Mouse (Mus musculus) right cerebral cortex, adult 2 months (tissue): ENCODE measurements at regions not wholly inside any gene's neighbourhood (a gene's known extent, or its start where the extent isn't known, plus 50 kb on each side); places are given as distances from the start of the nearest gene placed in this dataset.

Source experiments
- DNase-seq, 2 experiments: peaks; one replicate each; pipeline ENCODE4 v3.0.0; 2021 to 2022; ENCODE audit warnings: low spot score in 2 of 2

DNA sequence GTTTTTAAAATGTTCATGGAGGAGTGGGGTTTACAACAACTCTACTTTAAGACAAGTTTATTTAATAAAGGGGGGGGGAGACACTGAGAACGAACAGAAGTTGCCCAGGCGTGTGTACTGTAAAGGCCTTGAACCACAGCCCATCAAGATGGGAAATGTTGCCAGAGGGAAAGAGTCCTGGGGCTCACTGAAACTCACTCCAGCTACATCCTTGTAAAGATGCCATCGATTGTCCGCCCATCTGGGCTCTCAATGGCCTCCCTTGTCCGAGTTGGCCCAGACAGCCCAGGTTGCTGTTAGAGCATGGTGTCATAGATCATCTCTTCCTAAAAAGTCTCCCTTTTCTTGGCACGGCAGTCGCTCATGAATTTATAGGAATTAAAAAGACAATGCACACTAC, 462.7 kb upstream of the Gm19410 start:
- DNase-seq = no peak

DNA sequence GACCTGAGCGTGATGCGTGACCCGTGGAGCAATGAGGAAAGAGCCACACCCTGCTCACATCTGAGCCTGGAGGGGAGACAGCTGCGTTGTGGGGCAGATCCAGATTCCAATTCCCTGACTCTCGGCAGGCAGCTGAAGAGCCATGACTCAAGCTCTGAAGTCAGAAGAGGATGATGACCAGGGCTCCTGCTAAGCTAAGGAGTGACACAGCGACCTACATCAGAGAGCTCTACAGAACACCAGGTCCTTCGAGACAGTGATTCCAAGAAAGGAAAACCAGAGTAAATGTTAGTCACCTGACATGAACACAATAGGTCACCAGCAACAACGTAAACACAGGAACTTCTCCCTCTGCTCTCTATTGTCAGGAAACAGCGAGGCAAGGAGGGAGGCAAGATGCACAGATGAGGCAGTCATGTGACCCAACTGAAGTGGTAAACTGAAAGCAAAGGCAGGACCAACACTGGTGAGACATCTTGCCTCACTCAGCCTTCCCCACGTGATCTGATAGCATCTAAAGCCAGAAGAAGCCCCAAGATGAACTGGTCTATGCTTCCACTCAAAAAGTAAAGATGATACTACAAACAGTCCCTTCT, 444.2 kb upstream of the Gm19410 start:
- no peak for DNase-seq

DNA sequence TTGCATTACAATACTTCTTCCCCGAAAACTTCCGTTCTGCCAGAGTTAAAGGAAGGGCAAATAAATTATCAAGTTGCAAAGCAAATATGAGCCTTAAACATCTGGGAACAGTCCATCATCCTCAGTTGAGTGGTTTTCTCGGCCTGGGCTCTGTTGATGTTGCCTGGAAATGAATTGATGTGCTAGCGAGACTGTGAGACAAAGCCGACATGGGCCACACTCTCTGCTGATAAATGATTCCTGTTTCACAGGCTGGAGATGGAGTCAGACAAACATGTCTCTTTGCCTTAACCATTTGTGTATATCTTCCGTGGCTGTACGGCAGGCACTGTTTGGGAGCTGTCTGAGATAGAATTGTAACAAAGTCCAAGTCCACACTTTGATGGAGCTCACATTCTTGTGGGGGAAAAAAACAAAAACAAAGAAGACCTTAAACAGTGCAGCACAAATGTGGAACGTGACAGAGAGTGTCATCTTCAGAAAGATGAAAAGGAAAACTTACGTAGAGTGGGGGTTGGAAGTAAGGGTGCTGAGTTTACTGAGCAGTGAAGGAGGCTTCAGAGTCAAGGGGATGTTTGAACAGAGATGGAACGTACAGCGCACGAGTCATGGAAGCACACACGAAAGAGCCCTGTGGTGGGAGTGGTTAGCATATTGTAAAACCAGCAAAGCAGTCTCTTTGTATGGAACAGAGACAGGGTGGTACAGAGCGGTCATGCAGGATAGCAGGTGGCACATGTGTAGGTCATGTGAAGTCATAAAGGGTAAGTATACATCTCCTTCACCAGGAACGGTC, 442.2 kb upstream of the Gm19410 start:
- no peak for DNase-seq
